Mouse (Mus musculus) lung, adult 2 months (tissue): ENCODE measurements at regions not wholly inside any gene's neighbourhood (a gene's known extent, or its start where the extent isn't known, plus 50 kb on each side); places are given as distances from the start of the nearest gene placed in this dataset.

Source experiments
- CTCF ChIP-seq: fragments of 200-500 bp; IDR thresholded peaks from 2 replicates; pipeline ENCODE4 v1.5.1; 2011; ENCODE audit warnings: mild to moderate bottlenecking, low read length, control low read depth; ENCODE audit not compliant: insufficient read depth
- POLR2A ChIP-seq: fragments of 200-500 bp; IDR thresholded peaks from 2 replicates; pipeline ENCODE4 v1.6.1; 2011; ENCODE audit warnings: low read depth, mild to moderate bottlenecking, control low read depth, low read length, borderline replicate concordance; ENCODE audit errors: extremely low read depth

- no peak for TF ChIP-seq CTCF
- TF ChIP-seq POLR2A = no peak
These were observed 242.3 kb upstream of the Cdh5 start for GRCm38 (mm10) chr8:103859130-103859529.
